Mouse (Mus musculus) bone marrow macrophage, adult 2 months (primary cell): Measurements from ENCODE around the gene Calm2.

Experiments
- CTCF ChIP-seq: IDR thresholded peaks from 2 replicates; pipeline ENCODE4 v1.5.1; 2012; ENCODE audit warnings: low read depth, mild to moderate bottlenecking, low read length, moderate library complexity
- POLR2A ChIP-seq: IDR thresholded peaks from 2 replicates; pipeline ENCODE4 v1.6.1; 2012; ENCODE audit warnings: mild to moderate bottlenecking, low read depth, low read length, borderline replicate concordance

GRCm38 (mm10) chr17:87432314-87432713 is 14.4 kb downstream of the Calm2 start:
- no peak for TF ChIP-seq POLR2A
- no peak for TF ChIP-seq CTCF
